Mouse (Mus musculus) bone marrow macrophage, adult 2 months (primary cell): ENCODE results near the gene Bace1.

Experiments used
- CTCF ChIP-seq: IDR thresholded peaks from 2 replicates; pipeline ENCODE4 v1.5.1; 2012; ENCODE audit warnings: low read depth, mild to moderate bottlenecking, low read length, moderate library complexity
- POLR2A ChIP-seq: IDR thresholded peaks from 2 replicates; pipeline ENCODE4 v1.6.1; 2012; ENCODE audit warnings: mild to moderate bottlenecking, low read depth, low read length, borderline replicate concordance

DNA sequence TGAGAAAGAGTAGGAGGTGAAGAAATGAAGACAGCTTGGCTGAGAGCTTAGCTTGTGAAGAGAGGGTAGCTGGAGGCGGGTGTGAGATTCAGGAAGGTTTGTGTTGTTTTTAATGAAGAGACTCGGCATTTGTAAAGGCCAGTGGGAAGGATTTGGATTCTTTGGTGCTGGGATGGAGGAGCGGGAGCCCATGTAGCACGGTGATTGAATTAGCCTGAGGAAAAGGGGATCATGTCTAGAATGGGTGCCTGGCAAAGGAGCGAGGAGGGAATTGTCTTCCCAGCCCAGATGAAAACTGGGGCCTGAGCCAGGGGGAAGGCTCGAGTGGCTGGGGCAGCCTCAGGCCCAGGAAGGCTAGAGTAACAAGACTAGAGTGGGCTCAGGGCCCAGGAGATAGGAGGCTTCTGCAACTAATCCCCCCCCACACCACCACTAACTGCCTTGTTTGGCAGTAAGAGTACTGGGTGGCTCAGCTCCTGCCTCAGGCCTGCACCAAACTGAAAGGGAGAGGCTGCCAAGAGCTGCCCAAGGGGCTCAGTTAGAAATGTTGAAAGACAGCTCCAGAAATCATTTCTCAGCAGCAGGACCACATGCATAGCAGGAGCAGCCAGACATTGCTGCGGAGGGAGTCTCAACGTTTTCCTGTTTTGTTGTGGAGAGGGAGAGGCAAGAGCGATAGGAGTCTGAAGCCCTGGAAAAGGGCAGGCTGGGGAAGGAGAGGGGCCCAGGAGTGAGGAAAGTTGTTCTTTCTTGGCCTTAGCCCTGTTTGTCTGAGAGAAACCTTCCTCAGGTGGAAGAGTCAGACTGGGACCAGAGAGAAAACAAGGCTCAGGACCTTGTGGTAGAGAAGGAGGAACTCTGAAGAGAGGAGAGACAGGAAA is 11.4 kb downstream of the Bace1 start:
- TF ChIP-seq CTCF (no peak), POLR2A (no peak)
